Mouse (Mus musculus) stomach, postnatal 0 days (tissue): Measurements from ENCODE around the gene Crybg1. TPM values are rescaled to one million over a fixed set of nuclear protein-coding genes. Genes with fewer than 3 reads are reported as not detected.

ENCODE experiments used
- ATAC-seq: fragments of 200-750 bp; cut with Nextera tagmentation; 2 replicates; pipeline ENCODE4 v1.8.0; 2017; ENCODE audit not compliant: low FRiP score, low TSS enrichment
- DNase-seq: peaks from one replicate; pipeline ENCODE4 v3.0.0-alpha.2; 2016; ENCODE audit warnings: low spot score
- H3K27ac ChIP-seq: fragments of 300-500 bp; sonication (generic); replicated peaks from 2 replicates; pipeline ENCODE4 v1.5.1; 2014; ENCODE audit warnings: mild to moderate bottlenecking, control low read depth
- H3K27me3 ChIP-seq: fragments of 300-500 bp; sonication (generic); 2 replicates; pipeline ENCODE4 v1.6.1; 2014; ENCODE audit warnings: low read length; ENCODE audit not compliant: control insufficient read depth, insufficient read depth
- H3K36me3 ChIP-seq: fragments of 300-500 bp; sonication (generic); 2 replicates; pipeline ENCODE4 v1.6.1; 2014; ENCODE audit warnings: low read length, mixed read lengths; ENCODE audit not compliant: control insufficient read depth, insufficient read depth
- H3K4me1 ChIP-seq: fragments of 300-500 bp; sonication (generic); replicated peaks from 2 replicates; pipeline ENCODE4 v1.6.1; 2014; ENCODE audit warnings: antibody characterized with exemption; ENCODE audit not compliant: control insufficient read depth, insufficient read depth
- H3K4me2 ChIP-seq: fragments of 300-500 bp; sonication (generic); replicated peaks from 2 replicates; pipeline ENCODE4 v1.6.1; 2014; ENCODE audit warnings: low read depth, mild to moderate bottlenecking, control low read depth, moderate library complexity
- H3K4me3 ChIP-seq: fragments of 300-500 bp; sonication (generic); 2 replicates; pipeline ENCODE4 v1.5.1; 2014; ENCODE audit warnings: low read depth, low read length, control low read depth
- H3K9ac ChIP-seq: fragments of 300-500 bp; sonication (generic); 2 replicates; pipeline ENCODE4 v1.6.1; 2014; ENCODE audit warnings: mild to moderate bottlenecking, low read length, control low read depth, mixed read lengths
- H3K9me3 ChIP-seq: fragments of 300-500 bp; sonication (generic); 2 replicates; pipeline ENCODE4 v1.6.1; 2016; ENCODE audit warnings: low read length; ENCODE audit not compliant: control insufficient read depth
- CTCF ChIP-seq: IDR thresholded peaks from 2 replicates; pipeline ENCODE4 v1.5.1; 2016; ENCODE audit warnings: antibody characterized with exemption, low read depth, mild to moderate bottlenecking, moderate library complexity
- EP300 ChIP-seq: optimal IDR thresholded peaks from 2 replicates; pipeline ENCODE3; 2016; ENCODE audit warnings: antibody characterized with exemption
- WGBS: fragments of 180-500 bp; shearing (Covaris S2); extraction: QIAGEN DNeasy Blood & Tissue Kit; methylation state at CpG from one replicate; pipeline ENCODE4 v1.1.7; 2014; 5-methylcytosine and 5-hydroxymethylcytosine counted together
- polyA plus RNA-seq: library from polyadenylated mRNA; unstranded; fragments of >200 nt; fragmentation: Nextera tagmentation; extraction: Ambion mirVana; gene quantifications from 2 replicates; pipeline ENCODE4 v1.2.1, GENCODE M21; 2015

The Crybg1 gene
- polyA plus RNA-seq, 1 experiment from 2014 or later = 9.0 TPM

DNA sequence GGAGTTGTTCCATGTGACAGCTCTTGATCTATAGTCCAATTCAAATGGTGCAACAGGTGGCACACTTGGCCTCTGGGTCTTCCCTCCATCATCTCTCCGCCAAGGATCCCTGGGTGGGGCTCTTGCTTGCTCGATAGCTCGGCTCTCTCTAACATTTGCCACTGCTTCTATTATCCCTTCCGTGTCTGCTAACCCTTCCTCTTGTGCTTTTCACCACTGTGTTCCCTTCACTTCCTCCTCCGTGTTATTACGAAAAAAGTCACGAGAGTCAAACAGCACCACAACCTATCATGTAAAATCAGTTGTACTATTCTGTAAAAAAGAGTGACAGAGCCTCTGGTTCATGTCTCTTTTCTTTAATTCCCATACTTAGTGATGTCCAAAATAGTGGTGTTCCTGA, 137.2 kb downstream of the Crybg1 start:
- Histone ChIP-seq H3K4me1 (no peaks in the 10 kb centered on the region), H3K9me3 (no peaks in the 10 kb centered on the region), H3K4me3 (no peak overlapping the region), H3K4me2 (no peak overlapping the region), H3K9ac (no peak overlapping the region), H3K36me3 (no peaks in the 10 kb centered on the region), H3K27ac (no peak overlapping the region), H3K27me3 (no peaks in the 10 kb centered on the region)
- DNase-seq (no peak), ATAC-seq (no peak)
- TF ChIP-seq CTCF (no peak), EP300 (no peak)
- WGBS = 73% methylated on average over 7 of the region's 7 CpGs

DNA sequence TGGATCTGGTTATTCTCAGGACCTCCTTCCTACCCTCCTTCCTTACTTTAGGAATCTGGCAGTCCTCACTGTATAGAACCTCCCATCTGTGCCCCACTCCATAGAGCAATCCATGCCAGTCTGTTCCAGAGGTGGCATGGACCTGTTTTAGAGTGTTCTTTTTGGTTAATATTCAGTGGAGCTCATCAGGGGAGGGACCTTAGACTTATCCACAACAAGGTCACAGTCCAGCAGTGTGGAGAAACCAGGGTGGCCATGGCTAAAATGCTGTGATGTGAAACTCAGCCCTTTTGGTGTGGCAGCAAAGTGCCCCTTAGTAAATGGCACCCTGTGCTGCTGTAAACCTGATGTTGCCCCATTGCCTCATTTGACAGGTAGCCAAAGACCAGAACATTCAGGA, 139.8 kb downstream of the Crybg1 start:
- Histone ChIP-seq H3K4me2 (no peak overlapping the region), H3K4me1 (peaks cover 3% of the 10 kb centered on the region; the same call in 1 of the 2 replicates), H3K27ac (no peak overlapping the region), H3K4me3 (no peak overlapping the region), H3K9ac (no peak overlapping the region), H3K27me3 (0 out of 2 replicates have a peak, but pooled peaks cover 2% of the 10 kb centered on the region), H3K9me3 (no peaks in the 10 kb centered on the region), H3K36me3 (no peaks in the 10 kb centered on the region)
- ATAC-seq (no peak), DNase-seq (no peak)
- TF ChIP-seq CTCF (no peak), EP300 (no peak)

DNA sequence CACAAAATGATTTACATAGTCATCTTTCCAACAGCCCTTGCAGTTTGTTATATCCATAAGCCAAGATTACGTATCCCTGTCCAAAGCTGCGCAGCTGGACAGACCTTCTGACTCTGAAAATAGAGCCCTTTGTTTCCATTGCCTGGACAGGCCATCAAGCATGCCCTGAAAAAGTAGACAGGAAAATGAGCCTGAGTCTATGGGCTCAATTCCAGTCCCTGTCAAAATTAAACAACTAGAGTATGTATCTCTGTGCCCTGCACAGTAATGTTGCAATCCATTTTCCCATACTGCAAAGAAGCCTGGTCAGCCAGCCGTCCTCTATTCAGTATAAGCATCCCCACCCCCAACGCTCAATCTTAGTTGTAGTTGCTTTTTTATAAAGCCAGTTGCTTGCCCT, 141.8 kb downstream of the Crybg1 start:
- peaks cover 3% of the 10 kb centered on the region; the same call in 1 of the 2 replicates for H3K4me1 ChIP-seq
- no peaks in the 10 kb centered on the region for H3K36me3 ChIP-seq
- H3K4me2 ChIP-seq = no peak overlapping the region; the same call in 1 of the 2 replicates
- no peak overlapping the region for H3K4me3 ChIP-seq
- 61% methylated on average over 4 of the region's 4 CpGs for WGBS
- H3K9ac ChIP-seq = no peak overlapping the region
- no peak for DNase-seq
- H3K27me3 ChIP-seq = 0 out of 2 replicates have a peak, but pooled peaks cover 2% of the 10 kb centered on the region
- no peak for TF ChIP-seq EP300
- TF ChIP-seq CTCF = no peak
- no peak for ATAC-seq
- peak overlapping the region; percentile 83; the same call in 1 of the 2 replicates for H3K27ac ChIP-seq
- no peaks in the 10 kb centered on the region for H3K9me3 ChIP-seq

DNA sequence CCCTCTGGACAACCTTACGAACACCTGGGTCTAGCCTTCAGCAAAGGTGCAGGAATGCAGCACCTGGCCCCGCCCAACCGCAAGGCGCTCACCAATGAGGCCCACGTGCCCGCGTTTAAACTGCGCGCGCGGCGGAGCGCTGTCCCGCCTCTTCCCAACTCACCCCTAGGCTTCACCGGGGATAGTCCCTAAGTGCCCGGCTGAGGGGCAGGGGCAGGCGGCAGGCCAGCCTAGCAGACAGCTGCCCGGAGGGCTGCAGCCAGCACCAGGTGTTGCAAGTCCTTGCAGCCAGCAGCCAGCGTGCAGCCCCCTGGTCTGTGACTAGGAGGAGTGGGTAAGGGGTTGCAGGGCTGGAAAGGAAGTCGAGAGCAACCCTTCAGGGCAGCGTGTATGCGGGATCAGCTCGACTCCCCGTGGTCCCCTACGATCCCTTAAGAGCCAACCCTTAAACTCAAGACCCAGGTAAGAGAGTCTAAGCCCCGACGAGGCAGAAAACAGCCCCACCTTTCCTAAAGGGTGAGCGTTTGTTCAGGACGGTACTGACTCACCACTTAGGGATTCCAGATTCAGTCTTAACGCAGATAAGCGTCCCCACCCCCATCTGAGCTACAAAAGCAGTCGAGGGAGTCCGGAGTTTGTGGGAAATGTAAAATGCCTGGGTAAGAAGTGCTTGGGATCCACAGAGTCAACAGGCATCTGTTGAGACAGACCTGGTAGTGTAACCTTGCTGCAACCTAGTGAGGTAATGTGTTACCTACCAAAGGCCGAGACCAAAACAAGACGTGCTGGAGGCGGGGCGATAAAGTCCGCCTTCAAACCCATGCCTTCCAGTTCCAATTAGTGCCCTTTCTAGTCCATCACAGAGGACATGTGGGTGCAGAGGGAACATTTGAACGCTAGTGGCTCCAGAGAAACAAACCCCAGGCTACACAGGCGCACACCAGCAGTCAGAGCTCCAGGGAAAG, 142.7 kb downstream of the Crybg1 start:
- peak overlapping the region; percentile 51 for H3K9ac ChIP-seq
- TF ChIP-seq EP300 = no peak
- no peak; the same call in 1 of the 2 replicates for TF ChIP-seq CTCF
- H3K36me3 ChIP-seq = no peaks in the 10 kb centered on the region
- WGBS = 3% methylated on average over 40 of the region's 40 CpGs
- peak overlapping the region; percentile 83 for H3K27ac ChIP-seq
- H3K27me3 ChIP-seq = 0 out of 2 replicates have a peak, but pooled peaks cover 2% of the 10 kb centered on the region
- ATAC-seq (peak; percentile 84), DNase-seq (peak; percentile 84)
- peaks cover 3% of the 10 kb centered on the region; the same call in 1 of the 2 replicates for H3K4me1 ChIP-seq
- H3K4me3 ChIP-seq = peak overlapping the region; percentile 37
- H3K4me2 ChIP-seq = peak overlapping the region; percentile 73
- H3K9me3 ChIP-seq = no peaks in the 10 kb centered on the region

DNA sequence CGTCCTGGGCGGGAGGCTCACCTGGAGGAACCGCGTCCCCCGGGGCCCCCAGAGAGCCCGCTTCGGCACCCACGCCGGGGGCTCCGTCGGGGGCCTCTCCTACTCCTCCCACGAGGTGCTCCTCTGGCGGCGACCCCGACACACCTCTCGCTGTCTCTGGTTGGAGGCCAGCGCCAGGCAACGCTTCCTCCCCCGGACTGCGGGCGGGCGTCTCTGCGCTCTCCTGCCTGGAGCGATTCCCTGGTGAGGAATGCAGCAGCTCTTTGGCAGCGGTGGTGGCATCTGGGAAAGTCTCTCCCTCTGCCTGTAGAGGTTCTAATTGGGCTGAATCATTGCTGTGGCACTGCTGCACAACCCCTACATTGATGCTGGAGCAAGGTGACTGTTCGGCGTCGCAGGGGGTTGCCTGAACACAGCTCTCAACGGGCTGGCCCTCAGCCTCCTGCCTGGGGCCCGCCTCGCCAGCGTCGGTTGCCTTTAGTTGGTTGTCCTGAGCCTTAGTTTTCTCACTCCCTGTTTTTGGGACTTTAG, 144.4 kb downstream of the Crybg1 start:
- no peak; the same call in 1 of the 2 replicates for ATAC-seq

More for the DNA sequence above, 144.4 kb downstream of the Crybg1 start:
- Histone ChIP-seq H3K4me3 (peak overlapping the region; percentile 74), H3K4me2 (peak overlapping the region; percentile 72), H3K9me3 (no peaks in the 10 kb centered on the region), H3K27ac (peak overlapping the region; percentile 49), H3K9ac (peak overlapping the region; percentile 69), H3K27me3 (0 out of 2 replicates have a peak, but pooled peaks cover 2% of the 10 kb centered on the region), H3K4me1 (peaks cover 3% of the 10 kb centered on the region; the same call in 1 of the 2 replicates), H3K36me3 (no peaks in the 10 kb centered on the region)
- TF ChIP-seq EP300 (no peak), CTCF (no peak)
- peak; percentile 50 for DNase-seq
- WGBS = 5% methylated on average over 33 of the region's 33 CpGs
